Mouse (Mus musculus): ENCODE results near the gene Fam216a. TPM values are rescaled to one million over a fixed set of nuclear protein-coding genes. Genes with fewer than 3 reads are reported as not detected.

Gene Fam216a
- total and polyA plus RNA-seq, 2 experiments from 2014 or later, result 121 to 138 TPM

DNA sequence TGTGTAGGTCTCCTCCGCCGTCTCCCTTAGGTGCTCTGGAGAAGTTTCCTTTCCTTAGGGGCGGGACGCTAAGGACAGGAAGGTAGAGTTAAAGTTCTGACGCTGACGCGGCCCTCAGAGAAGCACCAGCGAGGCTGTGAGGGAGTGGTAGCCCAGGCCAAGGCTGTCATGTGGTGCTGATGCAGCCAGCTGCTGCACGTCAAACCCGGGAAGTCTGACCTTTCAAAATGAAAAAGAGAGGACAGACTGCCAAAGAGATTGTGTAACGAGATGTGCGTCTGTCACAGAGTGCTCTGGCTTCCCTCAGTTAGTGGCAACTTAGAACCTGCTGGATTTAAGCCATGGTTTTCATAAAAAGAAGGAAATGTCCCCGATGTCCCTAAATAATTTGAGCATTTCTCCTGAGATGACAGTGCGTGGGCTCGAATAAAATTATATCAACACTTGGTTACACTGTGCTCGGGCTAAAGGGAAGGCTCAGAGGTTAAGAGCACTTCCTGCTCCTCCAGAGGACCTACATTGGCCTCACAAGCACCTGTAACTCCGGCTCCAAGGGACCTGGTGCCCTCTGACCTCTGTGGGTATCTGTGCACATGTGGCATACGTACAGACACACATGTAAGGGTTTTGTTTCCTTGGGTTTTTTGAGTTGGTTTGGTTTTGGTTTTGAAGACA lies 28.6 kb upstream of the Fam216a start:
- no peak overlapping the region for H3K27ac ChIP-seq
- no peak overlapping the region for H3K4me2 ChIP-seq (ENCODE audit: low read depth, low read length)
- H3K36me3 ChIP-seq (ENCODE audit: insufficient read depth, low read length), result peaks cover 33% of the 10 kb centered on the region
- no peaks in the 10 kb centered on the region for H3K4me1 ChIP-seq (ENCODE audit: insufficient read depth, low read length)
- H3K9me3 ChIP-seq (ENCODE audit: low read length), result no peaks in the 10 kb centered on the region
- ATAC-seq (no peak), DNase-seq (ENCODE audit: low spot score) (no peak)
- H3K9ac ChIP-seq (replicated peaks; ENCODE audit: low read length), result no peak overlapping the region
- WGBS, result 84% methylated on average over 18 of the region's 18 CpGs
- no peak overlapping the region for H3K4me3 ChIP-seq (ENCODE audit: low read length)
- H3K27me3 ChIP-seq (ENCODE audit: insufficient read depth, low read length), result no peaks in the 10 kb centered on the region
- no peak for TF ChIP-seq CTCF (IDR thresholded peaks at IDR 0.05; ENCODE audit: low read depth)

- H3K4me2 ChIP-seq (ENCODE audit: low read depth, low read length), result no peak overlapping the region
- no peaks in the 10 kb centered on the region for H3K9me3 ChIP-seq (ENCODE audit: low read length)
- no peaks in the 10 kb centered on the region for H3K27me3 ChIP-seq (ENCODE audit: insufficient read depth, low read length)
- no peak for DNase-seq (ENCODE audit: low spot score)
- H3K4me1 ChIP-seq (ENCODE audit: insufficient read depth, low read length), result no peaks in the 10 kb centered on the region
- peaks cover 24% of the 10 kb centered on the region for H3K36me3 ChIP-seq (ENCODE audit: insufficient read depth, low read length)
- H3K27ac ChIP-seq, result no peak overlapping the region
- TF ChIP-seq CTCF (IDR thresholded peaks at IDR 0.05; ENCODE audit: low read depth), result no peak
- H3K9ac ChIP-seq (replicated peaks; ENCODE audit: low read length), result no peak overlapping the region
- ATAC-seq, result no peak
- no peak overlapping the region for H3K4me3 ChIP-seq (ENCODE audit: low read length)
- 93% methylated on average over 8 of the region's 8 CpGs for WGBS
Measured at GRCm38 (mm10) chr5:122399871-122400270, 27.7 kb upstream of the Fam216a start.

GRCm38 (mm10) chr5:122397495-122397894 lies 25.3 kb upstream of the Fam216a start:
- no peak for DNase-seq (ENCODE audit: low spot score)
- Histone ChIP-seq H3K36me3 (ENCODE audit: insufficient read depth, low read length) (peaks cover 17% of the 10 kb centered on the region), H3K4me3 (ENCODE audit: low read length) (no peak overlapping the region), H3K27me3 (ENCODE audit: insufficient read depth, low read length) (no peaks in the 10 kb centered on the region), H3K27ac (no peak overlapping the region), H3K9me3 (ENCODE audit: low read length) (no peaks in the 10 kb centered on the region), H3K4me1 (ENCODE audit: insufficient read depth, low read length) (no peaks in the 10 kb centered on the region), H3K4me2 (ENCODE audit: low read depth, low read length) (no peak overlapping the region), H3K9ac (replicated peaks; ENCODE audit: low read length) (no peak overlapping the region)
- no peak for TF ChIP-seq CTCF (IDR thresholded peaks at IDR 0.05; ENCODE audit: low read depth)
- WGBS, result 87% methylated on average over 8 of the region's 8 CpGs
- no peak for ATAC-seq

DNA sequence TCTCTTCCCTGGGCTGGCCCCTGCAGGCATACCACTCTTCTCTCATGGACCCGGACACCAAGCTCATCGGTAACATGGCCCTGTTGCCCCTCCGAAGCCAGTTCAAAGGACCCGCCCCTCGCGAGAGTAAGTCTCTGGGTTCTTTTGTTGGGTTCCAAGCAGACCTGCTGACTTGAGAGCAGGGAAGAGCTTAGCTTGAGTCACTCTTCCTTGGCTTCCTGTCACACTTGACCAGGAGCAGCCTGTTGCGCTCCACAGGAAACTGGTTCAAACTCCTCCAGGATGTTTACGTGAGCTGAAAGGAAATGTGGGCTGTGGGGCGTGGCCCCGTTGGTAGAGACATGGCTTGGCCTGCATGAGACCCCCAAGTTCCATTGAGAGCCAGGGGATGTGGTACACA lies 24.6 kb upstream of the Fam216a start:
- 88% methylated on average over 10 of the region's 10 CpGs for WGBS
- TF ChIP-seq CTCF (IDR thresholded peaks at IDR 0.05; ENCODE audit: low read depth), result no peak
- H3K27ac ChIP-seq, result no peak overlapping the region
- no peaks in the 10 kb centered on the region for H3K27me3 ChIP-seq (ENCODE audit: insufficient read depth, low read length)
- no peaks in the 10 kb centered on the region for H3K9me3 ChIP-seq (ENCODE audit: low read length)
- no peak overlapping the region for H3K9ac ChIP-seq (replicated peaks; ENCODE audit: low read length)
- H3K4me3 ChIP-seq (ENCODE audit: low read length), result no peak overlapping the region
- ATAC-seq (no peak), DNase-seq (ENCODE audit: low spot score) (no peak)
- H3K36me3 ChIP-seq (ENCODE audit: insufficient read depth, low read length), result peaks cover 17% of the 10 kb centered on the region
- no peak overlapping the region for H3K4me2 ChIP-seq (ENCODE audit: low read depth, low read length)
- H3K4me1 ChIP-seq (ENCODE audit: insufficient read depth, low read length), result no peaks in the 10 kb centered on the region

DNA sequence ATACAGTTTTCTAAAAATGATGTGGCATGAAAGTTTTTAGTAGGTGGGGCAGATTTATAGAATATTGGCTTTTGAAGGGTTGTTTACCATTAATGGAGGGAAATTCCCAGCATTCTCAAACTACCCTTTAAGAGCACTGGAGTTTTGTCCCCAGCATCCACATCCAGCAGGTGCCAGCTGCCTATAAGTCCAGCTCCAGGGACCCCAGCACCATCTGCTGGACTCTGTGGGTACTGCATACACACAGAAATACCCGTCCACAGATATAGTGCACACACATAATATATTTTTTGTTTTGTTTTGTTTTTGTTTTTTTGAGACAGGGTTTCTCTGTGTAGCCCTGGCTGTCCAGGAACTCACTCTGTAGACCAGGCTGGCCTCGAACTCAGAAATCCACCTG lies 21.7 kb upstream of the Fam216a start:
- Histone ChIP-seq H3K4me2 (ENCODE audit: low read depth, low read length) (no peak overlapping the region), H3K9me3 (ENCODE audit: low read length) (no peaks in the 10 kb centered on the region), H3K9ac (replicated peaks; ENCODE audit: low read length) (no peak overlapping the region), H3K27me3 (ENCODE audit: insufficient read depth, low read length) (no peaks in the 10 kb centered on the region), H3K4me1 (ENCODE audit: insufficient read depth, low read length) (no peaks in the 10 kb centered on the region), H3K36me3 (ENCODE audit: insufficient read depth, low read length) (peaks cover 17% of the 10 kb centered on the region), H3K4me3 (ENCODE audit: low read length) (no peak overlapping the region), H3K27ac (no peak overlapping the region)
- peak; percentile 87 for TF ChIP-seq CTCF (IDR thresholded peaks at IDR 0.05; ENCODE audit: low read depth)
- DNase-seq (ENCODE audit: low spot score), result peak; percentile 83
- ATAC-seq, result peak; percentile 46; the same call in 1 of the 2 replicates
- WGBS, result 40% methylated on average over 2 of the region's 2 CpGs

DNA sequence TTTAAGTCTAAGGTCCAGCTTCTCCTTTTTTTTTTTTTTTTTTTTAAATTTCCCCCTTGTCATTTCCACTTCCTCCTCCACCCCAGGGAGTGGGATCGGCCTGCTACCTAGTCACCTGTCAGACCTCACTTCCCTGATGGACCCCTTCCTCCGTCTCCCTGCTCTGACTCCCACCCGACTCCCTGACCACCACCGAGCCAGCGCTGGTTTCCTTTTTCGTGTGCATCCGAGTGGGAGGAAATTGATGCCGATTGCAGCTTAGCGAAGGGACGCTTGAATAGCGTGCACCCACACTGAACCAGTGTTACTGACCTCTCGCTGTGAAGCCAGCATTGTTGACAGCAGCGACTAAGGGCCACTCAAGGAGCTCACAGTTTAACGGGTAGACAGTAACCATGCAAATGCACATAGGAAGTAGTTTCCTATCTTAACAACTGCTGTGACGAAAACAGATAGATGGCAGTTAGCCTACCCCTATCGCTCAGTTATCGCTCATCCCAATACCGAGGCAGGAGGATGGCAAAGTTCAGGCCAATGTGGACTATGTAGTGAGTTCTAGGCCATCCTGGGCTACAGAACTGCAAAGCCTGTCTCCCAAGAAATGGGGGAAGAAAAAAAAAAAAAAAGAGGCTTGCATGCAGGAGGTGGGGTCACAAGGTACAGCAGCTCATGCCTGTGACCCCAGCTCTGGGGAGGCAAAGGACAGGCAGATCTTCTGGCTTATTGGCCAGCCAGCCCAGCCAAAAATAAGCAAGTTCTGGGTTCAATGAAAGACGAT lies 20.3 kb upstream of the Fam216a start:
- ATAC-seq, result peak; percentile 52
- no peaks in the 10 kb centered on the region for H3K9me3 ChIP-seq (ENCODE audit: low read length)
- peak overlapping the region; percentile 70; the same call in 1 of the 2 replicates for H3K27ac ChIP-seq
- H3K9ac ChIP-seq (replicated peaks; ENCODE audit: low read length), result peak overlapping the region; percentile 81
- no peaks in the 10 kb centered on the region for H3K27me3 ChIP-seq (ENCODE audit: insufficient read depth, low read length)
- peak overlapping the region; percentile 91 for H3K4me3 ChIP-seq (ENCODE audit: low read length)
- 13% methylated on average over 19 of the region's 19 CpGs for WGBS
- peak overlapping the region; percentile 78 for H3K4me2 ChIP-seq (ENCODE audit: low read depth, low read length)
- TF ChIP-seq CTCF (IDR thresholded peaks at IDR 0.05; ENCODE audit: low read depth), result no peak
- H3K36me3 ChIP-seq (ENCODE audit: insufficient read depth, low read length), result peaks cover 7% of the 10 kb centered on the region
- DNase-seq (ENCODE audit: low spot score), result no peak
- H3K4me1 ChIP-seq (ENCODE audit: insufficient read depth, low read length), result no peaks in the 10 kb centered on the region
